Mouse (Mus musculus) heart, embryonic 12.5 days (tissue): ENCODE results near the gene Prokr1. TPM values are rescaled to one million over a fixed set of nuclear protein-coding genes. Genes with fewer than 3 reads are reported as not detected.

Experiments
- ATAC-seq: fragments of 200-750 bp; cut with Nextera tagmentation; 2 replicates; pipeline ENCODE4 v1.8.0; 2017; ENCODE audit warnings: moderate TSS enrichment, moderate library complexity; ENCODE audit not compliant: insufficient number of reproducible peaks, low FRiP score
- H3K27ac ChIP-seq: fragments of 300-500 bp; sonication (generic); 2 replicates; pipeline ENCODE4 v1.5.1; 2016; ENCODE audit warnings: mild to moderate bottlenecking, moderate library complexity; ENCODE audit not compliant: poor library complexity, severe bottlenecking
- H3K27me3 ChIP-seq: fragments of 300-500 bp; sonication (generic); replicated peaks from 2 replicates; pipeline ENCODE4 v1.6.1; 2016; ENCODE audit warnings: mild to moderate bottlenecking, moderate library complexity
- H3K36me3 ChIP-seq: fragments of 300-500 bp; sonication (generic); 2 replicates; pipeline ENCODE4 v1.6.1; 2016; ENCODE audit warnings: mild to moderate bottlenecking, moderate library complexity
- H3K4me1 ChIP-seq: fragments of 300-500 bp; sonication (generic); replicated peaks from 2 replicates; pipeline ENCODE4 v1.6.1; 2016; ENCODE audit warnings: mild to moderate bottlenecking
- H3K4me2 ChIP-seq: fragments of 300-500 bp; sonication (generic); 2 replicates; pipeline ENCODE4 v1.6.1; 2016; ENCODE audit warnings: mild to moderate bottlenecking, moderate library complexity
- H3K4me3 ChIP-seq: fragments of 300-500 bp; sonication (generic); 2 replicates; pipeline ENCODE4 v1.5.1; 2016; ENCODE audit warnings: mild to moderate bottlenecking
- H3K9ac ChIP-seq: fragments of 300-500 bp; sonication (generic); 2 replicates; pipeline ENCODE4 v1.6.1; 2016; ENCODE audit warnings: mild to moderate bottlenecking, moderate library complexity
- H3K9me3 ChIP-seq: fragments of 300-500 bp; sonication (generic); replicated peaks from 2 replicates; pipeline ENCODE4 v1.6.1; 2016; ENCODE audit warnings: mild to moderate bottlenecking, moderate library complexity
- WGBS: fragments of 180-500 bp; shearing (Covaris S2); methylation state at CpG from one replicate; pipeline ENCODE4 v1.1.7; 2016; 5-methylcytosine and 5-hydroxymethylcytosine counted together
- polyA plus RNA-seq: library from polyadenylated mRNA; unstranded; fragments of >200 nt; fragmentation: Nextera tagmentation; extraction: Ambion mirVana; gene quantifications from 2 replicates; pipeline ENCODE4 v1.2.1, GENCODE M21; 2016

Prokr1 gene
- polyA plus RNA-seq, 1 experiment from 2014 or later: 4.8 TPM

DNA sequence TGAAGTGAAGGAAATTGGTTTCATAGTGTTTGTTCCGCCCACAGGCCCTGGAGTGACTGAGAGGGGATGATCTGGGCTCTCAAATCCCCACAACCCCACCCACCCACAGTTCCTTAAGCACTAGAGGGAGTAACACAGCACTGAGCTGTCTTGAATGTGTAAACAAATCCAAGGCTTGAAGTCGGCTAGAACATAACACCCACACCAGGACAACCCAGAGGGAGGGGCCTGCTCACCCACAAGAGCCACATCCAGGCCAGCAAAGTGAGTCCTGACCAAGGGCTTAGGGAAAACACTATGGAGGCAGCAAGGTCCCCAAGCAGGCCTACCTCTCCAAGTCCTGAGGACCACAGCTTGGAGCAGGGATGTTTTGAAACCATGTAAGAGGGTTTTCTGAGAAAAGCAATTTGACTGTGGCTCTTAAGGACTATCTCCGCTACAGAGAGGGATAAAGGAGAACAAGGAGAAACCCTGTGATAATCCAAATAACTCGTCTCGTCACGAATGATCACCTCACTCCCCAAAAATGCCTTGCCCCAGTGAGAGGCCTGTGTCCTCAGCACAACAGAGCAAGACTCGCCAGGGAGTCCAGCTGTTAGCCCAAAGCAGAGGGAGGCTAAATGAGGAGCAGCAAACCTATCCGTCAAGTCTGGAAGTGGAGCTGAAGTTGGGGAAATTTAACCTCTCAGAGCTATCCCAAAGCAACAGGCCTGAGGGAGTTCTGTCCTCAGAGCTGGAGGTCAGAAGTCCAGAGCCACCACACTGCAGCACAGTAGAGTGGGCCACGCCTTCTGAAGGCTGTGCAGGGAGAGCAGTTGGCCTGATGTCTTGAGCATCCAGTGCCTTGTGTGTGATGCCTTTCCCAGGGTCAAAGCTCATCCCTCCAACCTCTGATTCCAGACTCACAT is 22.6 kb downstream of the Prokr1 start:
- Histone ChIP-seq H3K9me3 (no peaks in the 10 kb centered on the region), H3K27ac (no peak overlapping the region), H3K27me3 (0 out of 2 replicates have a peak, but pooled peaks cover 5% of the 10 kb centered on the region), H3K4me3 (no peak overlapping the region), H3K4me2 (no peak overlapping the region), H3K36me3 (no peaks in the 10 kb centered on the region), H3K9ac (no peak overlapping the region), H3K4me1 (no peaks in the 10 kb centered on the region)
- no peak for ATAC-seq
- 53% methylated on average over 9 of the region's 9 CpGs for WGBS

DNA sequence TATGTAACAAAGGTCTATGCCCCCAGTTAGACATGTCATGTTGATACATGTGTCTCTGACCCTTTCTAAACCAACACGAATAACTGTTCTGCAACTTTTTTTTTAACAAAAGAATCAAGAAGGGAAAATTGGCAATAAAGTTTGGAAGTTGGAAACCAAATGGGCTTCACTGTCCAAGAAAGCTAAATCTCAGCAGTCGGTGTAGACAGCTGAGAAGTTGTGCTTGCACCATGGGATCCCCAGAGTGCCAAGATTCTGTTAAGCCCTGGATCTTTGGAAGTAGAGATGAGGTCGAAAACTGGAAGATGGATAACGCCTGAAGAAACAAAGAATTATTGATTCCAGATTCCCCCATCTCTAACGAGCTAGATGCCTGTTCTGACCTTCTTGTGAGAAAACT is 25.4 kb downstream of the Prokr1 start:
- no peak overlapping the region for H3K4me2 ChIP-seq
- WGBS: 77% methylated on average over 5 of the region's 5 CpGs

GRCm38 (mm10) chr6:87564356-87564755 is 26.2 kb downstream of the Prokr1 start:
- WGBS: 85% methylated on average over 4 of the region's 4 CpGs
- no peak for ATAC-seq
- H3K27ac ChIP-seq: no peak overlapping the region

More for the DNA sequence above, 25.4 kb downstream of the Prokr1 start:
- Histone ChIP-seq H3K4me3 (no peak overlapping the region), H3K27me3 (0 out of 2 replicates have a peak, but pooled peaks cover 5% of the 10 kb centered on the region), H3K9ac (no peak overlapping the region), H3K9me3 (no peaks in the 10 kb centered on the region), H3K36me3 (no peaks in the 10 kb centered on the region), H3K27ac (no peak overlapping the region), H3K4me1 (no peaks in the 10 kb centered on the region)
- ATAC-seq: no peak

DNA sequence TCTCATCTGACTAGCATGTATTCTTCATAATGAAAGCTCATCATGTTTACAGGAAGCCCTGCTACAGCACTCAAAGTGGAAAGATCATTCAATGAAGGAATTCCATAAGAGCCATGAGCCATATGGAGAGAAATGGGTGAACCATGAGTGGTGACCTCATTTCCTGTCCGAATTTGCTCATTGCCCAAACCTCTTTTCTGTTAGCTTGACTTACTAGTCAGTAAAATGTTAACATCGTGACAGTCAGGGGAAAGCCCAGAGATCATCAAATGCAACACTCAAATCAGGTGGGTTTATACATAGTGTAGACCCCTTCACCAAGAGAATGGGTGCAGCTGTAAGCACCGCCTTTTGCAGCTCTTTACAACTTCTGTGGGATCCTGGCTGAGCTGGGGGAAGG is 36.8 kb downstream of the Prokr1 start:
- no peak for ATAC-seq
- Histone ChIP-seq H3K27ac (no peak overlapping the region), H3K36me3 (no peaks in the 10 kb centered on the region), H3K4me2 (no peak overlapping the region), H3K27me3 (no peaks in the 10 kb centered on the region), H3K4me3 (no peak overlapping the region), H3K9ac (no peak overlapping the region), H3K4me1 (no peaks in the 10 kb centered on the region), H3K9me3 (no peaks in the 10 kb centered on the region)
- 63% methylated on average over 3 of the region's 3 CpGs for WGBS

More at GRCm38 (mm10) chr6:87564356-87564755, 26.2 kb downstream of the Prokr1 start:
- Histone ChIP-seq H3K27me3 (0 out of 2 replicates have a peak, but pooled peaks cover 5% of the 10 kb centered on the region), H3K36me3 (no peaks in the 10 kb centered on the region), H3K4me2 (no peak overlapping the region), H3K4me1 (no peaks in the 10 kb centered on the region), H3K9ac (no peak overlapping the region), H3K4me3 (no peak overlapping the region), H3K9me3 (no peaks in the 10 kb centered on the region)

DNA sequence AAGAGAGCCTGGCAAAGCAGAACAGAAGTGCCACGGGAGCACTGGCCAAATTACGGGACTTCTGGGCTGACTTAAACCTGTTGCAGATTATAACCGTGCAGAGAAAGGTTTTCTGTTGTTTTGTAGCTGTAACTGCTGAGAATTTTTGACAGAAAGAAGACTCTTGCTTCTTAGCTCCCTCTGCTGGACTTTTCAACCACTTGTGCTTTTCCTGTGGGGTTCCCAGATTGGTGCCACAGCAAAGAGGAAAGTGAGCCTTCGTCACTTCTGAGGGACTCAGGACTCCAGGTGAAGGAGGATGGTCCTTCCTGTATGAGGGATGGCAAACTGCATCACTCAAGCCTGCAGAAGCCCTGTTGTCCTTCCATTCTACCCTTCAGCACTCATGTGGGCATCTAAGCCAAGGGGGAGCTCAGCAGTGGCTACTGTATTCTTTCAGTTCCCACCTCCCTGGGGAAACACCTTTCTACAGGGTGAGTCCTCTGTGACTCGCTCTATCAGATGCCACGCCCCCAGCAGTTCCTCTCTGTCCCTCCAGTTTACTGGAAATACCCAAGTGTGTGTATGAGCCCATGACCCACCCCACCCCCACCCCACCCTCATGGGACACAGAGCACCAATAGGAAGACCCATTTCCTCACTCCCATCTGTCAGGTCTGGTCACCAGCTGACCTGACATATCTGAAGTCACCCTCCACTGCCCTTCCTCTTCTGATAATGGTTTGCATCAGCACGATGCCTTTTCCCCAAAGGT is 38.3 kb downstream of the Prokr1 start:
- 34% methylated on average over 7 of the region's 7 CpGs for WGBS
- Histone ChIP-seq H3K4me2 (no peak overlapping the region), H3K9ac (no peak overlapping the region), H3K4me3 (no peak overlapping the region), H3K27ac (no peak overlapping the region), H3K36me3 (no peaks in the 10 kb centered on the region), H3K9me3 (0 out of 2 replicates have a peak, but pooled peaks cover 4% of the 10 kb centered on the region), H3K4me1 (no peaks in the 10 kb centered on the region), H3K27me3 (no peaks in the 10 kb centered on the region)
- no peak for ATAC-seq

GRCm38 (mm10) chr6:87547836-87548235 is 42.7 kb downstream of the Prokr1 start:
- Histone ChIP-seq H3K36me3 (no peaks in the 10 kb centered on the region), H3K4me3 (no peak overlapping the region), H3K4me2 (no peak overlapping the region), H3K4me1 (no peaks in the 10 kb centered on the region), H3K9me3 (peaks cover 10% of the 10 kb centered on the region), H3K27me3 (no peaks in the 10 kb centered on the region), H3K9ac (no peak overlapping the region), H3K27ac (no peak overlapping the region)
- no peak for ATAC-seq
- WGBS: 75% methylated on average over 7 of the region's 7 CpGs

DNA sequence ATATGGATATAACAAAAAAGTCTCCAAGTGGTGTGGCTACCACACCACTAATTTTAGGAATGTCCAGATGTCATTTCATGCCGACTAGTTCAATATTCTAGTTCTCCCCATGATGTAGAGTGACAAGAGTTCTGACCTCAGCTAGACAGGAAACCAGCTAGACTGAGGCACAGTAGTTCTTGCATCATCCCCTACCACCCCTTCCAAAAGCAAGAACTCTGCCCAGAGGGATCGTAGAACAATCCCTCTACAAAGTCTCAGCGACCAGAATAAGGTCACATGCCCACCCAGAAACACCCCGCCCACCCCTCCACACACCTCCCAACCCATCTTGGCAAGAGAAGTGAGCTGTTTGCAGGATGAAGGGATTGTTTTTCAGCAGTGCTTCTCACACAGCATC is 43.1 kb downstream of the Prokr1 start:
- no peak overlapping the region for H3K27ac ChIP-seq

DNA sequence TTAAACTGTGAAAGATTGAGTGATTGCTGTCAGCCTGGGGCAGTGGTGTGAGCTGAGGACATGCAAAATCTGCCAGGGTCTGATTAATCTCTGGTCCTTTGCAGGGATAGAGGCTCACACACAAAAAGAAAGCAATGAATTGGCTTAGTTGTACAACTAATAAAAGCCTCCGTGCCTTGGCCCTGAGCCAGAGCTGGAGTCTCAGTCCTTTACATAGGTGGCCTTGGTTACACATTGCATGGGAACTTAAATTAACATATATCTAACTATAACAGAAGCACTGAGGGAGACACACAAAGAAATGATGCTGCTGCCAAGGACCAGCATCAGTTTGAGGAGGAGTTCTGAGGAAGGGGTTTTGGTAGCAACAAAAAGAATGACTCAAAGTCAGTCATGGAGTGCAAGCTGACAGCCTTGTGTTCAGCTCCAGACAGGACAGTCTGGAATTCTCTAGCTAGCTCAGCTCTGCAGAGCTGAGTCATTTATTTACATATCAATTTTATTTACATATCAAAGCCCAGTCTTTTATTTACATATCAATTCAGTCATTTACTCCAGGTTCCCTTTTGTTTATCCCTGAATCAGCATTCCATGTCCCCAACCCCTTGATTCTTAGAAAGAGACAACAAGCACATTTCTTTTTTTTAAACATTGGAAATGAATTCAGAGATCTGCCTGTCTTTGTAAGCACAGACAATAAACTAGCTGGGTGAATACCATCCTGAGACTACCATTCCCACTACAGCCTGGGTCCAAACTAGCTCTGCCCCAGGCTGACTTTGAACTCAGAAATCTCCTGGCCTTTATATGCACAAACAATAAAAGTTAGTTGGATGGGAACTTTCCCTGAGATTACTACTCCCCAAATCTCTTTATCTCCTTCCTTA is 45.0 kb downstream of the Prokr1 start:
- H3K27me3 ChIP-seq: no peaks in the 10 kb centered on the region
- WGBS: 64% methylated on average over 1 of the region's 1 CpGs
- no peak for ATAC-seq
- no peak overlapping the region for H3K4me2 ChIP-seq
- H3K36me3 ChIP-seq: no peaks in the 10 kb centered on the region
- no peak overlapping the region for H3K4me3 ChIP-seq
- H3K9ac ChIP-seq: no peak overlapping the region
- no peak overlapping the region for H3K27ac ChIP-seq
- H3K9me3 ChIP-seq: peaks cover 10% of the 10 kb centered on the region
- H3K4me1 ChIP-seq: peaks cover 6% of the 10 kb centered on the region

More for the DNA sequence above, 43.1 kb downstream of the Prokr1 start:
- no peak overlapping the region for H3K9ac ChIP-seq
- H3K36me3 ChIP-seq: no peaks in the 10 kb centered on the region
- H3K4me2 ChIP-seq: no peak overlapping the region
- 70% methylated on average over 4 of the region's 4 CpGs for WGBS
- no peak for ATAC-seq
- no peaks in the 10 kb centered on the region for H3K27me3 ChIP-seq
- H3K9me3 ChIP-seq: peaks cover 10% of the 10 kb centered on the region
- H3K4me1 ChIP-seq: no peaks in the 10 kb centered on the region
- H3K4me3 ChIP-seq: no peak overlapping the region

- Histone ChIP-seq H3K27ac (no peak overlapping the region), H3K9me3 (peaks cover 6% of the 10 kb centered on the region), H3K4me2 (no peak overlapping the region), H3K27me3 (0 out of 2 replicates have a peak, but pooled peaks cover 4% of the 10 kb centered on the region), H3K9ac (no peak overlapping the region), H3K36me3 (no peaks in the 10 kb centered on the region), H3K4me3 (no peak overlapping the region), H3K4me1 (peaks cover 6% of the 10 kb centered on the region)
- WGBS: 24% methylated on average over 9 of the region's 9 CpGs
- peak; percentile 25; the same call in 1 of the 2 replicates for ATAC-seq
These were observed 48.5 kb downstream of the Prokr1 start for GRCm38 (mm10) chr6:87542027-87542426.

GRCm38 (mm10) chr6:87541171-87541571 is 49.4 kb downstream of the Prokr1 start:
- no peak overlapping the region for H3K9ac ChIP-seq
- no peaks in the 10 kb centered on the region for H3K36me3 ChIP-seq
- no peak for ATAC-seq
- 69% methylated on average over 6 of the region's 6 CpGs for WGBS
- peaks cover 6% of the 10 kb centered on the region for H3K4me1 ChIP-seq
- no peak overlapping the region for H3K4me2 ChIP-seq
- H3K4me3 ChIP-seq: no peak overlapping the region
- 0 out of 2 replicates have a peak, but pooled peaks cover 4% of the 10 kb centered on the region for H3K27me3 ChIP-seq
- no peak overlapping the region for H3K27ac ChIP-seq
- peaks cover under 1% of the 10 kb centered on the region for H3K9me3 ChIP-seq
